Mouse (Mus musculus) embryonic facial prominence, embryonic 15.5 days (tissue): Measurements from ENCODE around the gene Slc9a5. TPM values are rescaled to one million over a fixed set of nuclear protein-coding genes. Genes with fewer than 3 reads are reported as not detected.

Experiments
- ATAC-seq: fragments of 200-750 bp; cut with Nextera tagmentation; 2 replicates; pipeline ENCODE4 v1.8.0; 2017; ENCODE audit warnings: low read depth, moderate TSS enrichment; ENCODE audit not compliant: insufficient number of reproducible peaks, low FRiP score, low TSS enrichment
- H3K27ac ChIP-seq: fragments of 300-500 bp; sonication (generic); replicated peaks from 2 replicates; pipeline ENCODE4 v1.5.1; 2015; ENCODE audit warnings: mild to moderate bottlenecking, inconsistent platforms
- H3K27me3 ChIP-seq: fragments of 300-500 bp; sonication (generic); 2 replicates; pipeline ENCODE4 v1.6.1; 2015; ENCODE audit warnings: inconsistent platforms
- H3K36me3 ChIP-seq: fragments of 300-500 bp; sonication (generic); 2 replicates; pipeline ENCODE4 v1.6.1; 2015; ENCODE audit warnings: mild to moderate bottlenecking, inconsistent platforms
- H3K4me1 ChIP-seq: fragments of 300-500 bp; sonication (generic); 2 replicates; pipeline ENCODE4 v1.6.1; 2015; ENCODE audit warnings: inconsistent platforms
- H3K4me2 ChIP-seq: fragments of 300-500 bp; sonication (generic); replicated peaks from 2 replicates; pipeline ENCODE4 v1.6.1; 2015; ENCODE audit warnings: mild to moderate bottlenecking, inconsistent platforms
- H3K4me3 ChIP-seq: fragments of 300-500 bp; sonication (generic); replicated peaks from 2 replicates; pipeline ENCODE4 v1.5.1; 2015; ENCODE audit warnings: mild to moderate bottlenecking, inconsistent platforms
- H3K9ac ChIP-seq: fragments of 300-500 bp; sonication (generic); 2 replicates; pipeline ENCODE4 v1.6.1; 2015; ENCODE audit warnings: inconsistent platforms
- H3K9me3 ChIP-seq: fragments of 300-500 bp; sonication (generic); replicated peaks from 2 replicates; pipeline ENCODE4 v1.6.1; 2016; ENCODE audit warnings: inconsistent platforms
- WGBS: fragments of 180-500 bp; shearing (Covaris S2); methylation state at CpG from one replicate; pipeline ENCODE4 v1.1.7; 2015; 5-methylcytosine and 5-hydroxymethylcytosine counted together
- polyA plus RNA-seq: library from polyadenylated mRNA; unstranded; fragments of >200 nt; fragmentation: Nextera tagmentation; extraction: Ambion mirVana; gene quantifications from 2 replicates; pipeline ENCODE4 v1.2.1, GENCODE M21; 2015

Slc9a5 gene
- polyA plus RNA-seq, 1 experiment from 2014 or later = 3.4 TPM

DNA sequence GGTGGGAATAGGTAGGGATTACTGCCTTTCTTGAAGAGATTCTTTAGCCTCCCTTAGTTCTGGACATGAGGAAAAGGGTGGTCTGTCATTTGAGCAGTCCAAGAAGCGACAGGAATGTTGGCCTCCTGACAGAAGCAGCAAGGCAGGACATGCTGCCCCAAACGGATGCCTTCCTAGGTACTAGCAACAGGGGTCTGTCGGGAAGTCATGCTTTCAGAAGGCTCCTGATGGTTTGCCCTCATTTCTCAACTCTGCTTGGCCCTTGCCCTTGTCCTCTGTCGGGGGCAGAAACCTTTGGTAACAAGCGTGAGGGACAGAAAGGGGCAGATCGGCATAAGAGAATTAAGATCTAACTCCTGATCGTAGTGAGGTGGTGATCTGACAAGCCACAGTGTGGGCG lies 38.5 kb upstream of the Slc9a5 start:
- Histone ChIP-seq H3K27me3 (no peaks in the 10 kb centered on the region), H3K4me1 (peaks cover 16% of the 10 kb centered on the region), H3K4me3 (no peak overlapping the region), H3K36me3 (peaks cover 70% of the 10 kb centered on the region), H3K4me2 (no peak overlapping the region), H3K9ac (no peak overlapping the region), H3K9me3 (no peaks in the 10 kb centered on the region), H3K27ac (no peak overlapping the region)
- no peak for ATAC-seq
- 81% methylated on average over 8 of the region's 8 CpGs for WGBS

DNA sequence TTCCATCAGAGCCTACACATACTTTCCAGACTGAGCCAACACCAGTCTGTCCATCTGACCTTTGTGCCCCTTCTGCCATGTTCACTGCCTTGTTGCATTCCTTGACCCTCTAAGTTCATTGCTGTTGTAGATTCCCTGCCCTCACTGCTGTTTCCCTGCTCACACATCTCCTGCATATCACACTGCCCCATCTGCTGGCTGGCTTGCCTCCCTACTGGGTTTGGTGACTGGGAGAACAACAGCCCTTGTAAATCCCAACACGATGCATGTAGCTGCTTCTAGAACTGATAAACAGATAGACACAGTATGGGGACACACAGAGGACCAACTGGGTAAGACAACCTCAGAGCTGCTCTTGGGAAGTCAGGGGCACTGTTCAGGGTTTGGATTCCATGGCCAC lies 36.9 kb upstream of the Slc9a5 start:
- no peak for ATAC-seq
- no peaks in the 10 kb centered on the region for H3K9me3 ChIP-seq
- WGBS = 81% methylated on average over 1 of the region's 1 CpGs
- no peak overlapping the region for H3K9ac ChIP-seq
- H3K36me3 ChIP-seq = peaks cover 81% of the 10 kb centered on the region
- no peaks in the 10 kb centered on the region for H3K4me1 ChIP-seq
- no peak overlapping the region for H3K4me2 ChIP-seq
- no peak overlapping the region for H3K27ac ChIP-seq
- H3K4me3 ChIP-seq = no peak overlapping the region
- H3K27me3 ChIP-seq = no peaks in the 10 kb centered on the region

DNA sequence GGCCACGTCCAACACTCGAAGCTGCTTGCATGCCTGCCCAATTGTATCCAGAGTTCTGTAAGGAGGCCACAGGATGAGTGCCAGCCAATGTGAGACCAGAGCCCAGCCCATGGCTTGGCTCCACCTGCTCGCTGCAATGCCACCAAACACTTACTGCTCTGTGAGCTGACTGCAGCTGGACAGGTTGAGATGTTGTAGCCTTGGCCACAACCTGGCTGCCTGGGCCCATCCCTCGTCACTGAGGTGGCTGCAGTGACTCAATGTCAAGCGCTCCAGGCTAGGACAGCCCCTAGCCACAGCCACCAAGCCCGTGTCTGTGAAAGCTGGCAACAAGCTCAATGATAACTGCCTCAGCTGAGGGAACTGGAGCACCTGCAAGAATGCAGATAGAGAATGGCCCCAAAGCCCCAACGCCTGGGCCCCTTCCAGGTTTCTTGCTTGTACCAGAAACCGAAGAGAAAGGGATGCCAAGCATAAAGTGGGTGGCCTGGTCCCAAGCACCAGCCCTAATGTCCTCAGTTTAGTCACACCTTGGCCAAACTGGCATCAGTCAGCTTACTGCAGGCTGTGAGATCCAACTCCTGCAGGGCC lies 35.7 kb upstream of the Slc9a5 start:
- H3K4me1 ChIP-seq = no peaks in the 10 kb centered on the region
- no peak overlapping the region for H3K4me2 ChIP-seq
- peaks cover 78% of the 10 kb centered on the region for H3K36me3 ChIP-seq
- no peak overlapping the region for H3K4me3 ChIP-seq
- ATAC-seq = no peak
- no peak overlapping the region for H3K27ac ChIP-seq
- no peak overlapping the region for H3K9ac ChIP-seq
- WGBS = 88% methylated on average over 8 of the region's 8 CpGs
- H3K27me3 ChIP-seq = no peaks in the 10 kb centered on the region
- H3K9me3 ChIP-seq = no peaks in the 10 kb centered on the region

DNA sequence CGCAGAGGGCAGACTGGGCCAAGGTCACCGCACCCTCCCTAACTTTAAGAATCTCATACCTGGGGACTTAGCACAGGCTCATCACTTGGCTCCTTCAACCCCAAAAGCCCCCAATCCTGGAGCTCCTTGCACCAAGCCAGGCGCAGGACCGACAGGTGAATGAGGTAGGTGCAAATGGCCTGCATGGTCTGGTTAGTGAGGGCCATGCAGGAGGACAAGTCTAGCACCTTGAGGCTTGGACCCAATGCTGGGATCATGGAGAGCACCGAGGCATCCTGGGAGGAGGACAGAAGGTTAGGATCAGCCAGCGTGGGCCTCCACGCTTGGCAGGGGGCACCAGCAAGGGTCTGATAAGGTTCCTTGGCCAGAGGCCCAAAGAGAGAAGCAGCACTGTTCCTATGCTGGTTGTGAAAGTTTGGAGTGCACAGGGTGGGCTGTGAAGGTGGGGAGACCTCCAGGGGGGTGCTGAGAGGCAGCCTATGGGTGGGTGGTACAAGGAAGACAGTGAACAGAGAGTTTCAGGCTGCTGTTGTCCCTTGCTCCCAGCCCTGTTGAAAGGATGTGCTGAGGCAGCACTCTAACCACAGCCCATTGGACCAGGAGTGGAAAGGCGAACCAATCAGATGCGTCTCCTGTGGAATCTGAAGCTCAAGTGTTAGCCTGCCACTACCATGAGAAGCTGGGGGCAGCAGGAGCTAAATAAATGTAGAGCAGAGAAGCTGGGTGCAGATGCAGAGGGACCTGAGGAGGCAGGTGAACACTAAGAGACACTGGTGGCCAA lies 34.8 kb upstream of the Slc9a5 start:
- ATAC-seq = no peak
- 79% methylated on average over 9 of the region's 9 CpGs for WGBS
- H3K27me3 ChIP-seq = no peaks in the 10 kb centered on the region
- H3K4me2 ChIP-seq = no peak overlapping the region
- no peaks in the 10 kb centered on the region for H3K4me1 ChIP-seq
- H3K4me3 ChIP-seq = no peak overlapping the region
- H3K9ac ChIP-seq = no peak overlapping the region
- peaks cover 78% of the 10 kb centered on the region for H3K36me3 ChIP-seq
- no peak overlapping the region for H3K27ac ChIP-seq
- H3K9me3 ChIP-seq = no peaks in the 10 kb centered on the region

DNA sequence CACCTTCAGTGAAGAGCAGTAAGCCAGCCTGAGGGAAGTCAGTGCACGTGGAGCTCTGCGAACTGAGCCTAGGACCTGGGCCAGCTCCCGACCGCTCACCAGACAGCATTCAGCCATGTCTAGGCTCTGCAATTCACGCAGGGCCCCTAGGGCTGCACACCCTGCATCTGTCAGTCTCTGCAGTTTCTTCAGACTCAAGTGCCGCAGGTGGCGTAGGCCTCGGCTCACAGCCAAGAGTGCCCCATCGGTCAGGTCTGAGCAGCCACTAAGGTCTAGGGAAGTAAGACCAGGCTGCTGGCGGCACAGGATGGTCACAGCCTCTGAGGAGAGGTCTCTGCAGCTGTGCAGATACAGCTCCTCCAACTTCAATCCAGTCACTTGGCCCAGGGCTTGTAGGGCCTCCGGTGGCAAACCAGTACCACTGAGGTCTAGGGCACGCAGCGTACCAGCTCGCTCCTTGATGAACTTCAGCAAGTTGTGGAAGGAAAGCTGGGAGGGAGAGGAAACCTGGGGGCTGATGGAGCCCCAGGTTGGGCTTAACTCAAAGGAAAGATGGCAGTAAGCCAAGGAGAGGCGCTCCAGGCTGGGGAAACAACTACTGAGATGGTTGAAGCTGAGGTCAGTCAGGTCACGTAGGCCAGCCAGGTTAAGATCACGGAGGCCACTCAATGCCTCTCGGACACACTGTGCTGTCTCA lies 33.4 kb upstream of the Slc9a5 start:
- Histone ChIP-seq H3K27me3 (no peaks in the 10 kb centered on the region), H3K4me2 (no peak overlapping the region), H3K9ac (no peak overlapping the region), H3K36me3 (peaks cover 74% of the 10 kb centered on the region), H3K27ac (no peak overlapping the region), H3K9me3 (no peaks in the 10 kb centered on the region), H3K4me3 (no peak overlapping the region), H3K4me1 (no peaks in the 10 kb centered on the region)
- WGBS = 83% methylated on average over 18 of the region's 18 CpGs
- 0 out of 2 replicates have a peak, but pooled peaks have one; percentile 17 for ATAC-seq

DNA sequence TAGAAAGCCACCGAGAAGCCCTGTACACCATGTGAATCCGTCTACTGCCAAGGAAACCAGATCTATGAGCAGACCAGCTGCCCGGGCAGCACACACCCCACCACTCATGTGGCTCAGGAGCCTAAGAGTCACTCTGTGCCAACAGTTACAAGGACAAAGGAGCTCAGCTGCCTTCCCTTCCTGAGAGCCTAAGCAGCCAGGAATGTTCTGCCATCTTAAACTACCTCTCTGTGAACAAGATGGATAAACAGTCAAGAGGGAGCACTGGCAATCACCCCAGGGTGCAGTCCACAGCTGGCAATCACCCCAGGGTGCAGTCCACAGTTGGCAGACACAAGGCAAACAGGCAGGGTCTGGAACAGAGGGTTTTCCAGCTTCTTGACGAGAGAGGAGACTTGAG lies 30.7 kb upstream of the Slc9a5 start:
- Histone ChIP-seq H3K36me3 (peaks cover 54% of the 10 kb centered on the region), H3K9ac (no peak overlapping the region), H3K27me3 (no peaks in the 10 kb centered on the region), H3K27ac (no peak overlapping the region), H3K4me2 (no peak overlapping the region), H3K4me1 (no peaks in the 10 kb centered on the region), H3K9me3 (no peaks in the 10 kb centered on the region), H3K4me3 (no peak overlapping the region)
- ATAC-seq = no peak
- 79% methylated on average over 4 of the region's 4 CpGs for WGBS

DNA sequence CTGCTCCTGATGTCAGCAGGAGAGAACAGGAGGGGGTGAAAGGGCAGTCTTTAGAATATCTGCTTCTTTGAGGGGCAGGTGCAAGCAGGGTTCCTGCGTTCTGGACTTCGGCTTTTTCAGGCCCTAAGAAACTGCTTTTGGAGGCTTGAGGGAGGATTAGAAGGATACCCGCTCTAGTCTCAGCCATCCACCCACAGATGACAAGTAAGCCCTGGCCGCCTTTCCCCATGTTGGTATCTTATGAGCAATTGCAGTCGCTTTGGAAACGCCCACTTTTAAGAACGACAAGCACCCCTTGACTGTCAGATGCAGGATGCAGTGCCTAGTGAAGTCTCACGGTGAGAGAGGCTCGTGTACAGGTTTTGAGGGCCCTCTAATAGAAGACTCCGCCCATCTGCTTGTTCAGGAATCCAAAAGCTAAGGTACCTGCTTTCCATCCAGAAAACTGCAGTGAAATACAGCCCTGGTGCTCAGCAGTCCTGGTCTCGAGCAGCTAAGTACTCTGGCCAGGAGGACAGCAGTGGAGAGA lies 29.9 kb upstream of the Slc9a5 start:
- Histone ChIP-seq H3K4me1 (no peaks in the 10 kb centered on the region), H3K9ac (no peak overlapping the region), H3K27ac (no peak overlapping the region), H3K36me3 (peaks cover 50% of the 10 kb centered on the region), H3K27me3 (no peaks in the 10 kb centered on the region), H3K4me2 (no peak overlapping the region), H3K4me3 (no peak overlapping the region), H3K9me3 (no peaks in the 10 kb centered on the region)
- ATAC-seq = no peak
- 84% methylated on average over 11 of the region's 11 CpGs for WGBS

DNA sequence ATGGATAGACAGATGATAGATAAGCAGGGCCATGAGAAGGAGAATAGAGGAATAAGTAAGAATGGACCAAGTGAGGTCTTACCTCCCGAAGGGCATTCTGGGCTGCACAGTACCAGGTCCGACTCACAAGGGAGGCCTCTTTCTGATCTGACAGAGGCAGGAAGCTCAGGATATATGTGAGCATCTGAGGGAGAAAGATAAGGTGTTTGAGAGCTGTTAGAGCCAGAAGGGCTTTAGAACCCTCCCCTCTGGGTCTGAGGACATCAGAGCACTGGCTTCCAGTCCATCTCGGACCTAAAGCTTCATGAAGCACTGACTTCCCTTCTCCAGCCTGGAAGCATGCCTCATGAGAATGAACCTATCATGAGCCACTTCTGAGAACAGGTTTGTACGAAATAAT lies 25.5 kb upstream of the Slc9a5 start:
- Histone ChIP-seq H3K36me3 (peaks cover 29% of the 10 kb centered on the region), H3K27me3 (no peaks in the 10 kb centered on the region), H3K9ac (no peak overlapping the region), H3K4me3 (no peak overlapping the region), H3K4me2 (no peak overlapping the region), H3K27ac (no peak overlapping the region), H3K4me1 (peaks cover 18% of the 10 kb centered on the region), H3K9me3 (no peaks in the 10 kb centered on the region)
- no peak for ATAC-seq
- 93% methylated on average over 4 of the region's 4 CpGs for WGBS

DNA sequence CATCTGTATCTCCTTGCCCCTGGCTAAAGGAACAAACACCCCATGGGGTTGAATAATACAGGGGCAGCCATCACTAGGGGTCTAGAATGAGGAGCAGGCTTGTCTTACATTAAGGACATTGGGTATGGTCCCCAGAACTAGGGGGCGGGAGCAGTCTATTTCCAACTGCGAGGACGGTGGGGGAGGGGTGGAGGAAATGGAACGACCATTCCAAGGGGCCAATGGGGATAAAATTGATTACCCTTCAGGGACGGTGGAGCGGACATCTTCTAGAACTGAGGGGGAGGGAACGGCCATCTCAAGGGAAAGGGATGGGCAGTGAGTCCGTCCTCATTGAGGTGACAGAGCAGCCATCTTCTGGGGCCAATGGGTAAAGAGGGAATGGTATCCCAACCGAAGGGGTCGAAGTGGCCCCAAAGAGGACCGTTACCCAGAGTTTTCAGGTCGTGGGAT lies 23.0 kb upstream of the Slc9a5 start:
- no peaks in the 10 kb centered on the region for H3K9me3 ChIP-seq
- peaks cover 37% of the 10 kb centered on the region for H3K36me3 ChIP-seq
- H3K4me2 ChIP-seq = peak overlapping the region; percentile 80
- H3K9ac ChIP-seq = peak overlapping the region; percentile 93
- H3K27me3 ChIP-seq = no peaks in the 10 kb centered on the region
- H3K27ac ChIP-seq = peak overlapping the region; percentile 94
- WGBS = 1% methylated on average over 12 of the region's 12 CpGs
- peaks cover 18% of the 10 kb centered on the region for H3K4me1 ChIP-seq
- ATAC-seq = no peak; the same call in 1 of the 2 replicates
- peak overlapping the region; percentile 91 for H3K4me3 ChIP-seq

DNA sequence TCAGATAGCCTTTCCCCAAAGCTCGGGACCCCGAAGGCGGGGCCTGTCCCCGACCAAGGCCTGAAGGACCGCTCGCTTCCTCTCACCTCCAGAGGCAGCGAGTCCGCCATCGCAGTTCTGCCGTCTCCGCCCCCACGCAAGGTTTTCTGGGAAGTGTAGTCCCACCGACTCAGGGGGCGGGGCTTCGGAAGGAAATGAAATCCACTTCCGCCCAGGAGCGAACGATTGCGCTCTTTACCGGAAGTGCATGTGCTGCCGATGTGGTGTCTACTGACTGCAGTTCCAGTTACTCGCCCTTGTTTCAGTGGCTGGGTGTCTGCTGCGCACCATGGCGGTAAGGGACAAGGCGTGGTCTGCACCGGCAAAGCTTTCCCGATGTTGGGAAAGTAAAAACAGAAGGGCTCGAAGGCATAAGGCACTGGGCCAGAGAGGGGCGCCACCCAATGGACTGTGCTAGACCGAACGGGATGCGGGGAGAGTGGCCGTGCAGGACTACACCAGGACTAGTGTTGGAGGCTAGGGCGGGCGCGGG lies 22.4 kb upstream of the Slc9a5 start, which contains the start of the genes Lrrc29 and Tmem208:
Lrrc29 (minus strand) TSS at position 138 of the 532 bp plus-strand sequence.
Tmem208 (plus strand) TSS at position 214 of the 532 bp plus-strand sequence.
- peak within 1 kb of the TSS; percentile 94 for H3K27ac ChIP-seq
- H3K9ac ChIP-seq = peak within 1 kb of the TSS; percentile 93
- ATAC-seq = peak; percentile 89
- H3K4me2 ChIP-seq = peak within 1 kb of the TSS; percentile 80
- under 1% methylated on average over 36 of the region's 36 CpGs for WGBS
- peaks cover 18% of the 10 kb centered on the region for H3K4me1 ChIP-seq
- H3K4me3 ChIP-seq = peak within 1 kb of the TSS; percentile 91
- H3K27me3 ChIP-seq = no peaks in the 10 kb centered on the region
- peaks cover 43% of the 10 kb centered on the region for H3K36me3 ChIP-seq
- no peaks in the 10 kb centered on the region for H3K9me3 ChIP-seq

DNA sequence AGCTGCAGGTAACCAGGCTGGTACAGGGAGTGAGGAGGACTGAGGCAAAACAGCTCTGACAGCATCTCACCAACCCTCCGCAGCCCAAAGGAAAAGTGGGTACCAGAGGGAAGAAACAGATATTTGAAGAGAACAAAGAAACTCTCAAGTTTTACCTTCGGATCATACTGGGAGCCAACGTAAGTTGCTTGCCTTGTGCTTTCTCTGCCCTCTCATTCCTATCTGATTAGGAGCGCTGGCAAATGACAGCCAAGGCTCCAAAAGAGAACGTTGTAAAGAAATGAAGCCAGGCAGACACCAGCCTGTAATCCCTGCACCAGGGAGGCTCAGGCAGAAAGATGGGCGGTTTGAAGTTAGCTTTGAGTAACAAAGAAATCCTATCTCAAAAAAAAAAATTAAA lies 21.7 kb upstream of the Slc9a5 start:
- WGBS = 29% methylated on average over 6 of the region's 6 CpGs
- peak overlapping the region; percentile 91 for H3K4me3 ChIP-seq
- H3K4me2 ChIP-seq = peak overlapping the region; percentile 80
- no peaks in the 10 kb centered on the region for H3K27me3 ChIP-seq
- peak overlapping the region; percentile 76 for H3K9ac ChIP-seq
- H3K27ac ChIP-seq = peak overlapping the region; percentile 94
- H3K36me3 ChIP-seq = peaks cover 50% of the 10 kb centered on the region
- ATAC-seq = no peak
- no peaks in the 10 kb centered on the region for H3K9me3 ChIP-seq
- peaks cover 18% of the 10 kb centered on the region for H3K4me1 ChIP-seq
